Mouse (Mus musculus) frontal cortex, postnatal 14 days (tissue): Measurements from ENCODE around the gene Plekha7.

ENCODE experiments used
- DNase-seq, 2 experiments: peaks; one replicate each; pipeline ENCODE4 v3.0.0; 2022; ENCODE audit warnings: low spot score in 2 of 2

The Plekha7 gene

GRCm38 (mm10) chr7:116307871-116308631 is at the start of gene Plekha7:
Gene Plekha7, minus strand, starts transcription at chr7:116308376.
- DNase-seq = no peak

GRCm38 (mm10) chr7:116336226-116336625 is 28.1 kb upstream of the Plekha7 start:
- peak in 1 of 2 experiments; percentile 33 for DNase-seq

DNA sequence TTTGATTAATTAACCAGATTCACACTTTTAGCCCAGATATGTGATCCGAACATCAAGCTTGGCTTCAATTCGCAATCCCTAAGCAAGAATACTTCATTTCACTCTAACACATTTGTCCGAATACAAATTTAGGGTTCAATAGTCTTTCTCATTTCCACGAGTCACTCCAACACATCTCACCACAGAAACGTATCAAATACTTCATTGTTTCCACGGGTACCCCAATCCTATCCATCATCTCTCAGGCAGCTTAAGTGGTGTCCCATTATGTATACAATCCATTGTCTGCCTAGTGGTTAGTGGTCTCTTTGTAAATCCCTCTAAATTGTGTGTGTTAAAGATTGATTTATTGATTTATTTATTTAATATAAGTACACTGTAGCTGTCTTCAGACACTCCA is 27.0 kb upstream of the Plekha7 start:
- no peak for DNase-seq

GRCm38 (mm10) chr7:116334669-116335038 is 26.5 kb upstream of the Plekha7 start:
- DNase-seq = no peak

DNA sequence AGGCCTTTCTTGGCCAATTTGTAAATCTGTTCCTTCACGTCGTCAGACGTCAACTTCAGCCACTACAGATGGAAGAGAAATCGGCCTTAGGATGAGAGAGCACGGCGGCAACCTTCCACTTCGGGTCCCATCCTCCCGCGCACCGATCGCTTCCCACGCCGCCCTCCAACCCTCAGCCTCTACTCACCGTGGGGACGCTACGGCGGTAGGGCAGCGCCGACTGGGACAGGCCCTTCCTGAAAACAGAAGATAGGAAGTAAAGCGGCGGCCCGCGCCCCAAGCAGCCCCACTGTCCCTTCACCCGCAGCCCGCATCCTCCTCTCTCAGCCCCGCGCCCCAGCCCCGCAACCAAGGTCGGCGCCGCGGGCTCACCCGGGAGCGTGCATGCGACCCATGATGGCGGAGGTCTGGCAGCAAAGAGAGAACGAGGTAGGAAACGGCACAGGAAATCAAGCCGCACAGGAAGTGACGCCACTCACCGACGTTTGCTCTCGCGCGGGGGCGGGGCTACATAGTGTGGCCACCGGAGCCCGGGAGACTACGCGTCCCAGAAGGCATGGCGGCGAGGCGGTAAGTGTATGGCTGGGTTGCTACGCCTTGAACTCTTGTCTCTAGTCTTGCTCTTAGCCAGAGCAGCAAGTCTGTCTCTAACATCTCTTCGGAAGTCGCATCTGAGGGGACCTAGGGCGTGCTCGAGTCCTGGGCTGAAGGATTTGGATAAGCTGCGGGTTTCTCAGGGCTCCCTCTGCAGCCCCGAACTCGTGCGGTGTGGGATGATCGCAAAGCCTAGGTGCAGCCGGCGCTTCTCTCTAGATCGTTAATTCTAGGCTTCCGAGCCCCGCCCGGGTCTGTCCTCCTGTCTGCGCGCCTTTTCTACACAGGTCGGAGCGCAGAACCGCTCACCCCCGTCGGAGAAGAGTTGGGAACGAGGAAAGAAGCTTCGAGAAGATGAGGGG is 25.8 kb upstream of the Plekha7 start, which contains the start of gene Rps13:
Gene Rps13, minus strand, starts transcription at position 483 of the 956 bp plus-strand sequence.
- DNase-seq = peak; percentile 94 to 99

DNA sequence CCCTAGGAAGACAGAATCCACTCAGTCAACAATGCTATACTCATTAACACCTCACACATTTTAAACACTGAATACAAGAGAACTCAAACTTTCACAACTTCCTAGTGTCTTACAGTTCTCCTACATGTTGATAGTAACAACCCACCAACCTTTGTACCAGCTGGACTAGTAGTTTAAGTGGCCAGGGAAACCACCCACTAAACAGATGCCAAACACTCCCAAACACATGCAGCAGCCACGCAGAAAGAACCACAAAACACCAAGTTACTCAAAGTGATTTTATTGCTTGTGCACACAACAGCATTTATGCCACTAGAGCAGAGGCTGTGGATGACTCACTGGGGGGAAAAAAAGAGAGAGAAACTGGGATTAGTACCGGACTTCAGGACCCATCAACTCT is 23.1 kb upstream of the Plekha7 start:
- no peak for DNase-seq

DNA sequence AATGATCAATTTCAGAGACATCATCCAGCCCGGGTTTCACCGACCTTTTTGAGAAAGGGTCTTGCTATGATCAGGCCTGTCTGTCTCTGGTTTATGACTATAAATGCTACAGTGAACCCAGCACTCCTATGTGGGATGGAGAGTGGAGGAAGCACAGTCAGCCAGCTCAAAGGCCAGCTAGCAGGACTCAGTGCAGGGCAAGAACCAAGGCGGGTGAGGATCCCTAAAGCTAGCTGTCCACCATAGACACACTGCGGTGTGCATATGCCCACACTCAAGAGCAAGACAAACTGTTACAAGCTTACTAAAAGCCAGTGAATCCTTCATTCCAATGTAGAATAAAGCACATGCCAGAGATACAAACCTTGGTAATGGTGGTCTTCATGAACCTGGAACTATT is 21.7 kb upstream of the Plekha7 start:
- DNase-seq = no peak

GRCm38 (mm10) chr7:116328777-116329176 is 20.6 kb upstream of the Plekha7 start:
- DNase-seq = no peak

DNA sequence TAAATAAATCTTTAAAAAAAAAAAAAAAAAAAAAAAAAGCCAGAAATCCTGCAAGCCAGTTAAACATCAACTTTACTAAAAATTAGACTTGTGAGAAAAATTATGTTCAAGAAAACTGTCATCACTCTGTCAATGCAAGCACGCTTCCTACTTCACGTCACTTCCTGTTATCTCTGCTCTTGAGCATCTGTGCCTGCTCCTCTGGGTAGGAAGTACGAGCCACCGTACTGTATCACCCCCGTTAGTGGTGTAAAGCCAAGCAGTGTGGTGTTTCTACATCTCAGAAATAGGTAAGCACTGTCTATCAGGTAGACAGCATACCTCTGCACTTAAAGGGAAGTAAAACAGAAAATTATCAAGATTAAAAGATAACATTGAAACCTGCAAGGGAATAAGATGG is 19.7 kb upstream of the Plekha7 start:
- no peak for DNase-seq

- peak; percentile 22 to 59 for DNase-seq
Observed at GRCm38 (mm10) chr7:116323331-116323964, 15.3 kb upstream of the Plekha7 start.

GRCm38 (mm10) chr7:116309456-116309855 is 1.3 kb upstream of the Plekha7 start:
- DNase-seq = no peak

GRCm38 (mm10) chr7:116308632-116308991 is 436 bp upstream of the Plekha7 start:
- DNase-seq = no peak

DNA sequence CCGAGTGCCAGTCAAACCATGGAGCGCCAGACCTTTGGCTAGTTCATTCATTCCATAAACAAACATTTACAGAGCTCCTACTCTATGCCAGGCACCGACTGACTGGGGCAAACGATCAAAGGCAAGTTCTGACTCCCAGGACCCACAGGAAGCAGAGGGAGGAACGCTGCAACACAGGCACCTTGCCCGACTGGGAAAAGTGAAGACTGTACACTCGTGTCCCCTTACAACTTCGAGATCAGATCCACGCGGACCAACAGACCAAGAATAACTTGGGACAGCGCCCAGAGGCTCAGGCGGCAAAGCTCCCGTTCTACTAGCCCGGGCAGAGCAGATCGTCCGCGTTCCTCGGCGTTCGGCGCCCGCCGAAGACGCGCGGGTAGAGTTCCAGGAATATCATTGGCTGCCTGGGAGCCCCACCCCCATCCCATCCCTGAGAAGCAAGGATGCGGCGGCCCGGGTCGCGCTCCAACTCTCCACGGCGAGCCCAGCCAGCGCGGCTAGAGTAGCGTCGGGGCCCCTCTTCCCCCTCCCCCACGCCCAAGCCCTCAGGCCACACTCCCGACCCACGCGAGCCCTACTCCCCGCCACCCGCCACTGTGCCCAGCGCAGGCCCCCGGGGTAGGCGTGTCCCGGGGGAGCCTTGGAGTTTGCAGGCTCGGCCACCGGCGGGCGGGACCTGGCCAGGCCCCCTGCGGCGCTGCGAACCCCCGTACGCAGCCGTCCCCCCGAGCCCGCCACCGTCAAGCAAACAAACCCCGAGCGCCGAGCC is 891 bp downstream of the Plekha7 start:
- DNase-seq = peak in 1 of 2 experiments; percentile 23

DNA sequence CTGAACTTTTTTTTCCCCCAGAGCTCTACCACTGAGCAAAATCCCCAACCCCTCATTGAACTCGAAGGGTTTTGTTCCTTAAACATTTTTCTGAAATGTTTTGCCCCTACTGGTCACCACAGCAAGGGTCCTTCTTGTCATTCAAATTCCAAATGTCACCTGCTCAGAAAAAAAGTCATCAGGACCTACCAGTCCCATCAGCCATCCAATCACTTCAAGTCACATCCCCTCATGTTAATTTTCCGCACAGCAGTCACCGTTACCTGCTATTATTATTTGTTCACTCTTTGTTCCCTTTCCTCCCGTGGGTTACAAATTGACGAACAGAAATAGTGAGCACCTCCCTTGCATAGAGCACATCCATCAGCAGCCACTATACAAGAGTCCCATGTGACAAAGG is 1.6 kb downstream of the Plekha7 start:
- DNase-seq = no peak

DNA sequence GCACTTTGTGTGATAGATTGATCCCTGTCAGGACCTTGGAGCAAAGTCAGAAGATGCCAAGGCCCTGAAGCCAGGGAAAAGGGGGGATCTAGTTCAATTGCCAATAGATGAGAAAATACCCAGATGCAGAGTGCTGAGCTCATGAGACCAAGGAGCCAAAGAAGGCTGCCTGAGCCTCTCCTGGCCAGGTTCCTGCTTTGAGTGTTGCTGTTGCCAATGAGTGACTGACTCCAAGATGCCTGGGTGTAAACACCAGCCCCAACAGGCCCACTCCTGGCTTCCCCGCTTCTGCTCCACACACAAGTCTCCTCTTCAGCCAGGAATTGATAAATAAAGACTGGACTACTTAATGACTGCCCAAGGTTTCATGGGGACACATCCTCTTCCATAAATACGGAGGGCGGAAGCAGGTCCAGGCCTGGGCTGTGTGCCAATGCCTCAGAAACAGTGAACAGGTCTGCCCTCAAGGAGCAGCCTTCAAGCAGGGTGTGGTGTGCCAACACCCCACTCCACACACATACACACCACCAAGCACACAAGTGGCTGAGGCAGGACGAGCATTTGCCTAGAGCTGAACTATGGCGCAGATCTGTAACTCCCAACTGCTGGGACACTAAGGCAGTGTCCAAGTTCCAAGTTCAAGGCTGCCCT is 6.4 kb downstream of the Plekha7 start:
- DNase-seq = no peak

- DNase-seq = no peak
Observed at GRCm38 (mm10) chr7:116301144-116301543, 7.0 kb downstream of the Plekha7 start.

- no peak for DNase-seq
Observed at GRCm38 (mm10) chr7:116298851-116299250, 9.3 kb downstream of the Plekha7 start.

- no peak for DNase-seq
Observed at GRCm38 (mm10) chr7:116298389-116298788, 9.8 kb downstream of the Plekha7 start.

- no peak for DNase-seq
Observed at GRCm38 (mm10) chr7:116294961-116295360, 13.2 kb downstream of the Plekha7 start.

GRCm38 (mm10) chr7:116292377-116292776 is 15.8 kb downstream of the Plekha7 start:
- DNase-seq = no peak

- no peak for DNase-seq
Observed at GRCm38 (mm10) chr7:116290559-116290958, 17.6 kb downstream of the Plekha7 start.
